ENCODE assay signal across 22 mouse cellular contexts in the genomic region with DNA sequence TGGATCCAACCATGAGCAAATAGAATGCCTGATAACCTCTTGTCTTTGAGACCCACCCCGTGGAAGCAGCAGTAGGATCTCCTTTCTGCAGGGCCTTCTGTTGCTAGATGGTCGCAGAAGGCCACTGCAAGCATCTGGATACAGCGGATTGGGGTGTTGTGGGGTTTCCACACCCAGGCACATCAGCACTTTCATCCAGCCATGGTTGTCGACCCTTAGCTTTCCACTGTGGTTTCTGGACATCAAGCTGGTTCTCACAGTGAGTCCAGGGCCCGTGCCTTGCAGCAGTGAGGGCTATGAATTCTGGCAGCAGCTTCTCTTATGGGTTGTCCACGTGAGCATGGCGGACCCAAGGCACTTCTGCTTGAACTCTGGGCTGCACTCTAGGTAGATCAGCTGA.
DNase-seq lines count a peak whose midpoint lies in the region.
"Had no signal": no experiment of that assay in that cellular context is flagged by ENCODE, and none has a peak within 500 bp of the region (broad histone marks: within the 10 kb centered on the region; RNA-seq: fewer than 3 reads in every experiment).

No protein-coding gene starts in this region.

- no peaks in the 10 kb centered on the region for H3K27me3 ChIP-seq in heart, embryonic 10.5 days (ENCODE audit: insufficient read depth, poor library complexity, severe bottlenecking)
- H3K27me3 ChIP-seq: embryonic facial prominence, embryonic 12.5 days; forebrain, embryonic 13.5 days; Patski had no signal

- no peak overlapping the region for H3K27ac ChIP-seq in heart, embryonic 10.5 days
- H3K27ac ChIP-seq: embryonic facial prominence, embryonic 10.5 days; embryonic facial prominence, embryonic 12.5 days; forebrain, embryonic 13.5 days had no signal

- H3K9me3 ChIP-seq in heart, embryonic 10.5 days = no peaks in the 10 kb centered on the region
- H3K9me3 ChIP-seq: embryonic facial prominence, embryonic 10.5 days; embryonic facial prominence, embryonic 12.5 days; forebrain, embryonic 13.5 days had no signal

- peaks cover 47% of the 10 kb centered on the region for H3K4me1 ChIP-seq in heart, embryonic 10.5 days
- H3K4me1 ChIP-seq: forebrain, embryonic 13.5 days had no signal

- peak; percentile 2 for DNase-seq in gastrocnemius, postnatal 10 days
- DNase-seq in gastrocnemius, postnatal 25 days = no peak
- DNase-seq in heart, embryonic 10.5 days (ENCODE audit: low spot score) = peak; percentile 55
- no peak for DNase-seq in heart, adult 8-10 months (ENCODE audit: low spot score)
- peak; percentile 3 for DNase-seq in kidney, postnatal 10 days
- DNase-seq in kidney, adult 18-20 months = no peak
- DNase-seq in thymus, postnatal 14 days = peak; percentile 1
- DNase-seq in thymus, adult 18-20 months = no peak
- DNase-seq: adrenal gland, adult 8-10 months; adrenal gland, postnatal 14 days; adrenal gland, postnatal 36 days; B cell, adult 2 months; cerebellum, adult 11-12 months; cerebellum, adult 2 months; cerebellum, adult 9-10 months; cerebellum, postnatal 10 days; cerebellum, postnatal 25 days had no signal

- no peaks in the 10 kb centered on the region for H3K36me3 ChIP-seq in heart, embryonic 10.5 days
- H3K36me3 ChIP-seq: embryonic facial prominence, embryonic 10.5 days; embryonic facial prominence, embryonic 12.5 days; G1E had no signal

- no peak overlapping the region for H3K4me3 ChIP-seq in heart, embryonic 10.5 days
- H3K4me3 ChIP-seq: embryonic facial prominence, embryonic 10.5 days; embryonic facial prominence, embryonic 12.5 days; forebrain, embryonic 13.5 days had no signal

- 84% methylated on average over 7 of the region's 7 CpGs for WGBS in heart, embryonic 10.5 days

Comparison
In these comparisons a context has a peak if more than half of its experiments do, and no peak if none do; other contexts are left out.
1. DNase-seq: peak in gastrocnemius, postnatal 10 days (single experiment), heart, embryonic 10.5 days (single experiment), kidney, postnatal 10 days (single experiment) and thymus, postnatal 14 days (single experiment); none in gastrocnemius, postnatal 25 days (single experiment), heart, adult 8-10 months (single experiment), kidney, adult 18-20 months (single experiment) and thymus, adult 18-20 months (0 of 2).